Mouse (Mus musculus): ENCODE results near the gene Fntb. TPM values are rescaled to one million over a fixed set of nuclear protein-coding genes. Genes with fewer than 3 reads are reported as not detected.

The Fntb gene
- polyA plus RNA-seq, 2 experiments: 21.4 to 28.8 TPM

- ATAC-seq (ENCODE audit: insufficient read depth): no peak
- H3K27ac ChIP-seq: no peak overlapping the region
- no peak for DNase-seq (ENCODE audit: low read depth in 3 of 3, low spot score in 3 of 3)
- H3K9me3 ChIP-seq (ENCODE audit: control insufficient read depth, low read length): no peaks in the 10 kb centered on the region
- TF ChIP-seq CTCF (IDR thresholded peaks at IDR 0.05; ENCODE audit: low read depth): no peak
- no peak for TF ChIP-seq EP300 (IDR thresholded peaks at IDR 0.05; ENCODE audit: low read depth)
- no peak overlapping the region for H3K9ac ChIP-seq (replicated peaks)
- H3K4me3 ChIP-seq (ENCODE audit: insufficient read depth in 1 of 2, low read depth in 2 of 2, low read length in 2 of 2): no peak overlapping the region
- no peak overlapping the region for H3K4me2 ChIP-seq (ENCODE audit: low read depth)
- no peaks in the 10 kb centered on the region for H3K4me1 ChIP-seq (replicated peaks; ENCODE audit: control insufficient read depth in 2 of 2, insufficient read depth in 2 of 2, low read length in 1 of 2)
- no peaks in the 10 kb centered on the region for H3K36me3 ChIP-seq (replicated peaks; ENCODE audit: control insufficient read depth, insufficient read depth, low read depth)
- whole genome bisulfite sequencing (ENCODE audit: insufficient replicate concordance): 71% methylated on average over 16 of the region's 16 CpGs
- H3K27me3 ChIP-seq (ENCODE audit: control insufficient read depth, insufficient read depth, low read length): no peaks in the 10 kb centered on the region
Measured at GRCm38 (mm10) chr12:76750866-76751459, 14.4 kb upstream of the Fntb start.

GRCm38 (mm10) chr12:76752652-76753318 lies 12.6 kb upstream of the Fntb start:
- H3K4me2 ChIP-seq (ENCODE audit: low read depth): no peak overlapping the region
- H3K36me3 ChIP-seq (replicated peaks; ENCODE audit: control insufficient read depth, insufficient read depth, low read depth): no peaks in the 10 kb centered on the region
- H3K9ac ChIP-seq (replicated peaks): no peak overlapping the region
- no peaks in the 10 kb centered on the region for H3K9me3 ChIP-seq (ENCODE audit: control insufficient read depth, low read length)
- H3K27ac ChIP-seq: no peak overlapping the region
- 41% methylated on average over 14 of the region's 14 CpGs for WGBS (ENCODE audit: insufficient replicate concordance)
- no peak overlapping the region for H3K4me3 ChIP-seq (ENCODE audit: insufficient read depth in 1 of 2, low read depth in 2 of 2, low read length in 2 of 2)
- H3K4me1 ChIP-seq (replicated peaks; ENCODE audit: control insufficient read depth in 2 of 2, insufficient read depth in 2 of 2, low read length in 1 of 2): no peaks in the 10 kb centered on the region
- TF ChIP-seq CTCF (IDR thresholded peaks at IDR 0.05; ENCODE audit: low read depth) (peak; percentile 71), EP300 (IDR thresholded peaks at IDR 0.05; ENCODE audit: low read depth) (no peak)
- ATAC-seq (ENCODE audit: insufficient read depth): no peak
- no peaks in the 10 kb centered on the region for H3K27me3 ChIP-seq (ENCODE audit: control insufficient read depth, insufficient read depth, low read length)
- DNase-seq (ENCODE audit: low read depth in 3 of 3, low spot score in 3 of 3): peak; percentile 33 to 52 (median 40)

GRCm38 (mm10) chr12:76765901-76766630 lies 677 bp downstream of the Fntb start:
- ATAC-seq (ENCODE audit: insufficient read depth) (peak; percentile 7; the same call in 1 of the 2 replicates), DNase-seq (ENCODE audit: low read depth in 3 of 3, low spot score in 3 of 3) (no peak)
- WGBS (ENCODE audit: insufficient replicate concordance): 32% methylated on average over 20 of the region's 20 CpGs
- H3K4me1 ChIP-seq (replicated peaks; ENCODE audit: control insufficient read depth in 2 of 2, insufficient read depth in 2 of 2, low read length in 1 of 2): peaks cover 12 to 13% of the 10 kb centered on the region in 2 experiments
- no peaks in the 10 kb centered on the region for H3K27me3 ChIP-seq (ENCODE audit: control insufficient read depth, insufficient read depth, low read length)
- peak overlapping the region; percentile 88 for H3K9ac ChIP-seq (replicated peaks)
- H3K36me3 ChIP-seq (replicated peaks; ENCODE audit: control insufficient read depth, insufficient read depth, low read depth): no peaks in the 10 kb centered on the region
- H3K4me3 ChIP-seq (ENCODE audit: insufficient read depth in 1 of 2, low read depth in 2 of 2, low read length in 2 of 2): peak overlapping the region; percentile 86 to 88
- peak overlapping the region; percentile 79 for H3K27ac ChIP-seq
- no peaks in the 10 kb centered on the region for H3K9me3 ChIP-seq (ENCODE audit: control insufficient read depth, low read length)
- TF ChIP-seq EP300 (IDR thresholded peaks at IDR 0.05; ENCODE audit: low read depth) (no peak), CTCF (IDR thresholded peaks at IDR 0.05; ENCODE audit: low read depth) (no peak)
- H3K4me2 ChIP-seq (ENCODE audit: low read depth): peak overlapping the region; percentile 90

- H3K4me2 ChIP-seq (ENCODE audit: low read depth): no peak overlapping the region
- H3K27me3 ChIP-seq (ENCODE audit: control insufficient read depth, insufficient read depth, low read length): no peaks in the 10 kb centered on the region
- H3K4me3 ChIP-seq (ENCODE audit: insufficient read depth in 1 of 2, low read depth in 2 of 2, low read length in 2 of 2): no peak overlapping the region
- H3K4me1 ChIP-seq (replicated peaks; ENCODE audit: control insufficient read depth in 2 of 2, insufficient read depth in 2 of 2, low read length in 1 of 2): peaks cover 6 to 7% of the 10 kb centered on the region in 2 experiments
- ATAC-seq (ENCODE audit: insufficient read depth): no peak
- 76% methylated on average over 5 of the region's 5 CpGs for WGBS (ENCODE audit: insufficient replicate concordance)
- no peak for TF ChIP-seq CTCF (IDR thresholded peaks at IDR 0.05; ENCODE audit: low read depth)
- no peak for TF ChIP-seq EP300 (IDR thresholded peaks at IDR 0.05; ENCODE audit: low read depth)
- H3K9ac ChIP-seq (replicated peaks): no peak overlapping the region
- no peak overlapping the region for H3K27ac ChIP-seq
- DNase-seq (ENCODE audit: low read depth in 3 of 3, low spot score in 3 of 3): no peak
- no peaks in the 10 kb centered on the region for H3K36me3 ChIP-seq (replicated peaks; ENCODE audit: control insufficient read depth, insufficient read depth, low read depth)
- H3K9me3 ChIP-seq (ENCODE audit: control insufficient read depth, low read length): no peaks in the 10 kb centered on the region
Measured at GRCm38 (mm10) chr12:76770841-76771500, 5.6 kb downstream of the Fntb start.
